Mouse (Mus musculus) G1E (cell line): Measurements from ENCODE around the gene Clic3. TPM values are rescaled to one million over a fixed set of nuclear protein-coding genes. Genes with fewer than 3 reads are reported as not detected.

Experiments used
- ATAC-seq: 2 replicates; pipeline ENCODE4 v1.8.0; 2016; ENCODE audit warnings: mild to moderate bottlenecking; ENCODE audit not compliant: insufficient number of reproducible peaks, poor library complexity, low FRiP score, severe bottlenecking; ENCODE audit errors: extremely low read depth
- DNase-seq: peaks from one replicate; pipeline ENCODE4 v3.0.0; 2012; ENCODE audit warnings: low spot score
- H3K27me3 ChIP-seq: 2 replicates; pipeline ENCODE4 v1.6.1; 2012; ENCODE audit warnings: mild to moderate bottlenecking, low read length, inconsistent platforms; ENCODE audit not compliant: insufficient read depth
- H3K36me3 ChIP-seq: replicated peaks from 2 replicates; pipeline ENCODE3; 2012; ENCODE audit warnings: mild to moderate bottlenecking, inconsistent platforms
- H3K4me1 ChIP-seq: 2 replicates; pipeline ENCODE4 v1.6.1; 2012; ENCODE audit warnings: low read depth, low read length, inconsistent platforms, mixed read lengths; ENCODE audit not compliant: insufficient read depth
- H3K4me3 ChIP-seq: 2 replicates; pipeline ENCODE4 v1.5.1; 2012; ENCODE audit warnings: low read depth, mild to moderate bottlenecking, inconsistent platforms, low read length, moderate library complexity, mixed read lengths
- H3K9me3 ChIP-seq: replicated peaks from 2 replicates; pipeline ENCODE4 v1.6.1; 2012; ENCODE audit warnings: inconsistent platforms
- CTCF ChIP-seq: IDR thresholded peaks from 2 replicates; pipeline ENCODE4 v1.5.1; 2012; ENCODE audit warnings: low read depth, low read length, inconsistent platforms, mixed read lengths
- GATA1 ChIP-seq: IDR thresholded peaks from 2 replicates; pipeline ENCODE4 v1.6.1; 2012; ENCODE audit warnings: borderline replicate concordance, low read length, inconsistent platforms, mixed read lengths
- GATA2 ChIP-seq: IDR thresholded peaks from 2 replicates; pipeline ENCODE4 v1.6.1; 2012; ENCODE audit warnings: low read depth, low read length, inconsistent platforms, borderline replicate concordance
- POLR2AphosphoS5 ChIP-seq: IDR thresholded peaks from 2 replicates; pipeline ENCODE4 v1.6.1; 2012; ENCODE audit warnings: low read depth, low read length, inconsistent platforms; ENCODE audit not compliant: insufficient replicate concordance
- TAL1 ChIP-seq: conservative IDR thresholded peaks from 2 replicates; pipeline ENCODE4 v1.6.1; 2012; ENCODE audit warnings: low read depth, low read length, inconsistent platforms, mixed read lengths
- polyA plus RNA-seq: library from polyadenylated mRNA; stranded (reverse); fragments of >175 nt; gene quantifications from 2 replicates; pipeline ENCODE4 v1.2.3, GENCODE M21; 2012
- total RNA-seq, 2 experiments: library from RNA; stranded (forward) in 1 of 2; stranded (reverse) in 1 of 2; fragments of 200-1000 nt in 1 of 2; fragments of >200 nt in 1 of 2; fragmentation: Nextera tagmentation in 1 of 2; gene quantifications; 2 replicates each; pipeline ENCODE4 v1.2.3; 2014 to 2017

The Clic3 gene
- total and polyA plus RNA-seq, 3 experiments = 0.22 TPM; not detected in 2

DNA sequence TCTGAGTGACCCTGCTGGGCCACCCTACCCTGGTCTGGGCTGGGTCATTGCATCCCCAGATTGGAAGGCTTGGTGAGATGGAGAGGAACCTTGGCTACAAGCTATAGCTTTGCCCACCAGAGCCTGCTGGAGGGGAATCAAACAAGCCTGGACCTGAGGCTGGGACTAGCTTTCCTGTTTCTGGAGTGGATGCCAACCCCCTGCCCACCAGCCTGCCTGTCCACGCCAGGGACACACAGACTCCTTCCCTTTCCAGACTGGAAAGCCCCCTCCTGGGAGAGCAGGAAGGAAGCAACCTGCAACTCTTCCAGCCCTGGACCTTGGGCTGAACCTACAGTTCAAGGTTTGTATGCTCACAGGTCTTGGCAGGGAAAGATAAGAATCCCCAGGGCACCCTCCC lies 33.0 kb upstream of the Clic3 start:
- ATAC-seq (no peak), DNase-seq (no peak)
- no peaks in the 10 kb centered on the region for H3K36me3 ChIP-seq
- peaks cover 38% of the 10 kb centered on the region for H3K27me3 ChIP-seq
- no peak overlapping the region for H3K4me3 ChIP-seq
- H3K9me3 ChIP-seq = no peaks in the 10 kb centered on the region
- no peak for TF ChIP-seq CTCF
- peaks cover 28% of the 10 kb centered on the region for H3K4me1 ChIP-seq

DNA sequence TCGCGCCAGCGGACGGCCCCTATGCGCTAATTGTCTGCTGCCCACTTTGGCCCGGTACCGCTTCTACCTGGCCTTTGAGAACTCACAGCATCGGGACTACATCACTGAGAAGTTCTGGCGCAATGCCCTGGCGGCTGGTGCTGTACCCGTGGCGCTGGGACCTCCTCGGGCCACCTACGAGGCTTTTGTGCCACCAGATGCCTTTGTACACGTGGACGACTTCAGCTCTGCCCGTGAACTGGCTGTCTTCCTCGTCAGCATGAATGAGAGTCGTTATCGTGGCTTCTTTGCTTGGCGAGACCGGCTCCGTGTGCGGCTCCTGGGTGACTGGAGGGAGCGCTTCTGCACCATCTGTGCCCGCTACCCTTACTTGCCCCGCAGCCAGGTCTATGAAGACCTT lies 31.2 kb upstream of the Clic3 start:
- H3K27me3 ChIP-seq = peaks cover 55% of the 10 kb centered on the region
- no peak overlapping the region for H3K4me3 ChIP-seq
- TF ChIP-seq CTCF (no peak), TAL1 (no peak), GATA1 (no peak), POLR2AphosphoS5 (no peak), GATA2 (no peak)
- H3K4me1 ChIP-seq = peaks cover 46% of the 10 kb centered on the region
- no peak for ATAC-seq
- no peak for DNase-seq
- H3K36me3 ChIP-seq = no peaks in the 10 kb centered on the region
- H3K9me3 ChIP-seq = no peaks in the 10 kb centered on the region

DNA sequence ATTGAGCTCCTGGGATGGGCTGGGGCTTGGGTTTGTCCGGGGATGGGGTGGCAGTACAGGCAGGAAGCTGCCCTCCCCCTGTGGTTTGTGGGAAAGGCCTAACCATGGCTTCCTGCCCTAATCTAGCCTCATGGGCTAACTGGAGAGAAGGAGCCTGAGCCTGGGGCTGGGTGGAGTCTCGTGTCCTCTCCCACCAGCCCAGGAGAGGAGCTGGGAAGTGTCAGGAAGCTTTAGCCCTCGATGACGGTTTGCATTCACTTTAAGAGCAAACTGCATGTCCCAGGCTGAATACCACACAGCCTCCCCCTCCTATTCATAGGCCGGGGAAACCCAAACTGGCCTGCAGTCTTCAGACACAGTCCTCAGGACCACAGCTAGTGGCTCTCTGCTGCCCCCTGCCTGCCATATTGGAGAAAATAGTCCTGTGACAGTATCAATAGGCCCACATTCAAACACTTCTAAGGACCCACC lies 29.9 kb upstream of the Clic3 start:
- Histone ChIP-seq H3K4me3 (no peak overlapping the region), H3K4me1 (peaks cover 49% of the 10 kb centered on the region), H3K36me3 (no peaks in the 10 kb centered on the region), H3K27me3 (peaks cover 64% of the 10 kb centered on the region), H3K9me3 (no peaks in the 10 kb centered on the region)
- DNase-seq = peak; percentile 69
- peak; percentile 35; the same call in 1 of the 2 replicates for ATAC-seq
- peak; percentile 72 for TF ChIP-seq CTCF
- TF ChIP-seq GATA1 = no peak
- no peak for TF ChIP-seq GATA2

DNA sequence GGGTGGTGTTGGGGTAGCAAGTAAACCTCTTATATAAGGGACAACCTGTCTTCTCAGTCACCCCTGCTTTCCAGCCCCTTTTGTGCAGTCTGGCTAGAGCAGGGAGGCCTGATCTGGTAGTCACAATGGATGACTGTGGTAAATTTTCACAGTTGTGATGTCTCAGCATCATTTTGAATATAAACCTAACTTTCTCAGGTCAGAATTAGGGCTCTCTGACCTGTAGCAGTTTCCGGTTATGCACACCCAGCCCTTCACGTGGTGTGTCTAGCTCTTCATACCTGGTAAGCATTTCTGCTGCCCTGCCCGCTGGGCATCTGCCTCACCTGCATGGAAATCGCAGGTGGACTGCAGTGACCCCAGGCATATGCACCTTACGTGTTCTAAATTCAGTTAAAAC lies 29.4 kb upstream of the Clic3 start:
- TF ChIP-seq GATA1 = no peak
- TF ChIP-seq GATA2 = no peak
- TF ChIP-seq TAL1 = no peak
- TF ChIP-seq POLR2AphosphoS5 = no peak
- no peak for TF ChIP-seq CTCF
- no peak for ATAC-seq
- peaks cover 68% of the 10 kb centered on the region for H3K27me3 ChIP-seq
- H3K4me3 ChIP-seq = no peak overlapping the region
- H3K36me3 ChIP-seq = no peaks in the 10 kb centered on the region
- no peaks in the 10 kb centered on the region for H3K9me3 ChIP-seq
- peaks cover 47% of the 10 kb centered on the region for H3K4me1 ChIP-seq
- DNase-seq = no peak

DNA sequence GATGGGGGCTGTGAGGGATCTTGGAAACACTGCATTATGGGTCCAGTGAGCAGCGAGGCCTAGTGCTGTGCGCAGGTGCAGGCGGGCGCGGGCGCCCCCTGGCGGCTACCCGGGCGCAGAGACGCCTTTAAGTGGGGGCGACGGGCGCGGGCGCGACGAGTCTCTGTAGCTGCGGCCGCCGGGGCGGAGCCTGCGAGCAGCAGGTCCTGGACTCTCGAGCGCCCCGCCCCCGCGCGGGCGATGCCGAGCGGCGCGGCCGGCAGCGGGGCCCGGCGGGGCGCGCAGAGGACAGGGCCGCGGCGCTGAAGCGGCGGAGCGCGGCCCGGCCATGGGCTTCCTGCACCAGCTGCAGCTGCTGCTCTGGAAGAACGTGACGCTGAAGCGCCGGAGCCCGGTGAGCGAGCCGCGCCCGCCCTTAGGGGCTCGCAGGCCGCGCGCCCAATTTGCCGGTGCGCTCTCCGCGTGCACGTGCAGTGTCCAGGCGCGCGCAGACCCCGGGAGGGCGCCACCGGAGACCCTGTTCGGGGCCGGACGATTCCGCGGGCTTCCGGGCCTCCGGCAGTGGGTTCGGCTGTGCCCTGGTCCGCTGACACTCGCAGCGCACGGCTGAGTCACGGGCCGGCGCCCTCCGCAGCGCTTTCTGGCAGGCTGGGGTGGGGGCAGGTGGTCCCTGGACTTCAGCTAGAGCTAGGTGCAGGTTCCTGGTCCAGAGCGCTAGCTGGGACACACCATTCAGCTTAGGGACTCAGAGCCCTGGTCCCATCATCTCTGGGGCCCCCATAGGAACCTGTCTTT lies 28.0 kb upstream of the Clic3 start, which contains the start of gene Abca2:
TSS of gene Abca2 (plus strand) at position 262 of the 795 bp plus-strand sequence.
- H3K4me3 ChIP-seq = peak within 1 kb of the TSS; percentile 77
- H3K4me1 ChIP-seq = peaks cover 37% of the 10 kb centered on the region
- ATAC-seq (peak; percentile 66), DNase-seq (peak; percentile 98)
- no peaks in the 10 kb centered on the region for H3K9me3 ChIP-seq
- H3K27me3 ChIP-seq = peaks cover 63% of the 10 kb centered on the region
- no peak for TF ChIP-seq GATA1
- TF ChIP-seq CTCF = peak; percentile 83
- TF ChIP-seq TAL1 = no peak
- H3K36me3 ChIP-seq = no peaks in the 10 kb centered on the region

DNA sequence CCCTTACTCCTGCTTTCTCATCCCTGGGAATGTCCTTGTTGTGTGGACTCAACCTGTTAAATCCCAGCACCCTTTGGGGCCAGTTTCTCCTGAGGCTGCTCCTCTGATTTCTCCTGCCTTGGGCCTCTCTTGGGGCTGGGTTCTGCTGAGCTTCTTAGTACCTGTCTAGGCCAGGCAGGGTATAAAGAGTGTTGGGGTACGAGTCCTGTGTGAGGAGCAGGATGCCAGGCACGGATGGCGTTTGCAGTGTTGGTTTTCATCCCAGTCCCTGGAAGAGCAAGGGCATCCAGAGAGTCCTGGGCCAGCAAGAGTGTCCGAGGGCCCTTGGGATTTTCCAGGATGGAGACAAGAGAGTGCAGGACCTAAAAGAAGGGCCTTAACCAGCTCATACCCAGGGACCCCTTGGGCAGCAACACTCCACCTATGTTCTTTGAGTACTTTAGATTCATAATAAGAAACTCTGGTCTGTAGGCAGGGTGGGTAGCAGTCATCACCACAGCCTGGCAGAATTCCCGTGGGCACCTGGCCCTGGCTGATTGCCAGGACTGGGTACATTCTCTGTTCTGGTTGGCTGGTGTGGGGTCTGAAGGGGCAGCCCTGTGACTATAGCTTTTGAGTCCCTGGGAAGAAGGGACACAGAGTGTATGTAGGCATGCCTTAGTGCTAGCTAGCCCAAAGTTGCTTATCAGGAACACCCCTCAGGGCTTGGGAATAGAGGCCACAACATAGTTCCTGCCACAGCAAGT lies 27.0 kb upstream of the Clic3 start:
- Histone ChIP-seq H3K36me3 (no peaks in the 10 kb centered on the region), H3K27me3 (peaks cover 59% of the 10 kb centered on the region), H3K4me1 (peaks cover 34% of the 10 kb centered on the region), H3K4me3 (peak overlapping the region; percentile 77), H3K9me3 (no peaks in the 10 kb centered on the region)
- TF ChIP-seq CTCF = no peak
- no peak for TF ChIP-seq GATA2
- TF ChIP-seq POLR2AphosphoS5 = no peak
- DNase-seq (no peak), ATAC-seq (no peak)
